Mouse (Mus musculus): Measurements from ENCODE around the gene Ak5. TPM values are rescaled to one million over a fixed set of nuclear protein-coding genes. Genes with fewer than 3 reads are reported as not detected.
"Not testable (repeated sequence)": the region's sequence is repeated elsewhere in the genome, so short reads cannot be mapped to it uniquely, and the experiment has no call there.

Ak5 gene
- polyA plus RNA-seq, 1 experiment from 2014 or later, result 7.1 TPM

DNA sequence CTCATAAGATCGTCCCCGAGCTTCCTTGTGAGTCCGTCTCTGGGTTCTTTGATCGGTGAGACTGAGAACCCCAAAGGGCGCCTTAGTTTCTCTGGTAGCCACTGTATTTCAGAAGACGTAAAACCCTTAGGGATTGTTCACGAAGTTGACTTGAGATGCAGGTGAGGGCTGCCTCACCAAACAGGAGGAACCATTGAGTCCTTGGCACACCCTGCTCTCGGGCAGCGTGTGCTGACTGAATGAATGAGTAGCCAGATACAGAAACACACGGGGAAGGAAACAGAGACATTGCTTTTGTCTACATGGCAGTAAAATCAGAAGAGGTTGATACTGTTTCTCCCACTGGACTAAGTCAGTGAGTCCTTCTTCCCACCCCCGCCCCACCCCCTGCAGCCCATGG is 48.1 kb downstream of the Ak5 start:
- Histone ChIP-seq H3K9me3 (no peaks in the 10 kb centered on the region), H3K4me3 (no peak overlapping the region), H3K27me3 (no peaks in the 10 kb centered on the region), H3K4me1 (0 out of 2 replicates have a peak, but pooled peaks cover 3% of the 10 kb centered on the region), H3K27ac (replicated peaks) (no peak overlapping the region), H3K4me2 (replicated peaks) (no peak overlapping the region), H3K9ac (replicated peaks) (no peak overlapping the region), H3K36me3 (no peaks in the 10 kb centered on the region)
- 69% methylated on average over 11 of the region's 11 CpGs for WGBS
- ATAC-seq (replicated peaks), result no peak

- no peak overlapping the region for H3K4me3 ChIP-seq
- no peak overlapping the region for H3K9ac ChIP-seq (replicated peaks)
- H3K9me3 ChIP-seq, result no peaks in the 10 kb centered on the region
- H3K27me3 ChIP-seq, result no peaks in the 10 kb centered on the region
- ATAC-seq (replicated peaks), result no peak
- no peak overlapping the region for H3K4me2 ChIP-seq (replicated peaks)
- no peaks in the 10 kb centered on the region for H3K4me1 ChIP-seq
- WGBS, result 93% methylated on average over 5 of the region's 5 CpGs
- H3K36me3 ChIP-seq, result no peaks in the 10 kb centered on the region
- H3K27ac ChIP-seq (replicated peaks), result no peak overlapping the region
Measured at GRCm38 (mm10) chr3:152609076-152609475, 59.1 kb downstream of the Ak5 start.

DNA sequence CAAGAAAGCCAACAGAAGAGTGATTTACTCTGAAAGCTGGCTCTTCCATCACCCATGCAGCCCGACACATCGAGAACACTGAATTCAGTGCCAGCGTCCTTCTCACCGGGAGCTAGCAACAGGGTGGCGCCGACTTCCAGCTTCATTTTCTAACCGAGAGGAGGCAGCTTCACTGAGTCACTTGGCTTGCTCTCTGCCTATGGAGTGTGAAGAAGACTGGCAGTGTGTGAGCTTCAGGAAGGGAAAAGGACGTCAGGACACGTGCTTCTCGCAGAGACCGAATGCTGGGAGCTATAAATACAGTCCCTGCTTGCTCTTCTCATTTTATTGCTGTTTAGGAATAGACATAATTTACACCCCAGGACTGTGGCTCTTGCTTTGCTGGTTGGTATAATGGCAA is 62.3 kb downstream of the Ak5 start:
- no peaks in the 10 kb centered on the region for H3K27me3 ChIP-seq
- no peak overlapping the region for H3K9ac ChIP-seq (replicated peaks)
- no peaks in the 10 kb centered on the region for H3K4me1 ChIP-seq
- no peaks in the 10 kb centered on the region for H3K36me3 ChIP-seq
- 58% methylated on average over 11 of the region's 11 CpGs for WGBS
- ATAC-seq (replicated peaks), result peak; percentile 55; the same call in 1 of the 2 replicates
- H3K27ac ChIP-seq (replicated peaks), result no peak overlapping the region
- no peak overlapping the region for H3K4me2 ChIP-seq (replicated peaks)
- no peaks in the 10 kb centered on the region for H3K9me3 ChIP-seq
- H3K4me3 ChIP-seq, result no peak overlapping the region

- H3K4me1 ChIP-seq, result peaks cover 5% of the 10 kb centered on the region; the same call in 1 of the 2 replicates
- no peaks in the 10 kb centered on the region for H3K36me3 ChIP-seq
- no peak overlapping the region for H3K4me3 ChIP-seq
- 31% methylated on average over 6 of the region's 6 CpGs for WGBS
- ATAC-seq (replicated peaks), result peak; percentile 68; the same call in 1 of the 2 replicates
- H3K9ac ChIP-seq (replicated peaks), result no peak overlapping the region
- H3K4me2 ChIP-seq (replicated peaks), result no peak overlapping the region
- H3K9me3 ChIP-seq, result no peaks in the 10 kb centered on the region
- H3K27ac ChIP-seq (replicated peaks), result no peak overlapping the region
- no peaks in the 10 kb centered on the region for H3K27me3 ChIP-seq
Measured at GRCm38 (mm10) chr3:152599679-152600078, 68.5 kb downstream of the Ak5 start.

GRCm38 (mm10) chr3:152596406-152597050 is 71.6 kb downstream of the Ak5 start:
- no peak overlapping the region for H3K9ac ChIP-seq (replicated peaks)
- H3K4me3 ChIP-seq, result no peak overlapping the region
- H3K4me1 ChIP-seq, result peaks cover 5% of the 10 kb centered on the region; the same call in 1 of the 2 replicates
- no peaks in the 10 kb centered on the region for H3K9me3 ChIP-seq
- H3K27ac ChIP-seq (replicated peaks), result no peak overlapping the region
- no peak for ATAC-seq (replicated peaks)
- no peak overlapping the region for H3K4me2 ChIP-seq (replicated peaks)
- no peaks in the 10 kb centered on the region for H3K27me3 ChIP-seq
- WGBS, result 90% methylated on average over 7 of the region's 7 CpGs
- no peaks in the 10 kb centered on the region for H3K36me3 ChIP-seq

GRCm38 (mm10) chr3:152592767-152593425 is 75.3 kb downstream of the Ak5 start:
- Histone ChIP-seq H3K9me3 (no peaks in the 10 kb centered on the region), H3K4me3 (no peak overlapping the region), H3K4me2 (replicated peaks) (no peak overlapping the region), H3K4me1 (no peaks in the 10 kb centered on the region), H3K9ac (replicated peaks) (no peak overlapping the region), H3K27me3 (no peaks in the 10 kb centered on the region), H3K36me3 (no peaks in the 10 kb centered on the region), H3K27ac (replicated peaks) (no peak overlapping the region)
- no peak for ATAC-seq (replicated peaks)
- 82% methylated on average over 8 of the region's 8 CpGs for WGBS

- Histone ChIP-seq H3K4me2 (replicated peaks) (no peak overlapping the region), H3K9ac (replicated peaks) (no peak overlapping the region), H3K27ac (replicated peaks) (no peak overlapping the region), H3K27me3 (no peaks in the 10 kb centered on the region), H3K36me3 (no peaks in the 10 kb centered on the region), H3K4me1 (no peaks in the 10 kb centered on the region), H3K9me3 (no peaks in the 10 kb centered on the region), H3K4me3 (no peak overlapping the region)
- WGBS, result 92% methylated on average over 7 of the region's 7 CpGs
- ATAC-seq (replicated peaks), result no peak
Measured at GRCm38 (mm10) chr3:152590491-152590890, 77.7 kb downstream of the Ak5 start.

- not testable (repeated sequence) for H3K4me2 ChIP-seq (replicated peaks)
- 90% methylated on average over 3 of the region's 3 CpGs for WGBS
Measured at GRCm38 (mm10) chr3:152589101-152589500, 79.1 kb downstream of the Ak5 start.

GRCm38 (mm10) chr3:152587007-152587406 is 81.2 kb downstream of the Ak5 start:
- Histone ChIP-seq H3K36me3 (no peaks in the 10 kb centered on the region), H3K4me3 (no peak overlapping the region), H3K9me3 (no peaks in the 10 kb centered on the region), H3K27me3 (no peaks in the 10 kb centered on the region), H3K4me2 (replicated peaks) (no peak overlapping the region), H3K4me1 (no peaks in the 10 kb centered on the region), H3K27ac (replicated peaks) (no peak overlapping the region), H3K9ac (replicated peaks) (no peak overlapping the region)
- ATAC-seq (replicated peaks), result no peak
- 80% methylated on average over 2 of the region's 2 CpGs for WGBS

More at GRCm38 (mm10) chr3:152589101-152589500, 79.1 kb downstream of the Ak5 start:
- not testable (repeated sequence) for H3K9ac ChIP-seq (replicated peaks); ATAC-seq (replicated peaks); H3K27ac ChIP-seq (replicated peaks); H3K4me1 ChIP-seq; H3K9me3 ChIP-seq; H3K27me3 ChIP-seq; H3K4me3 ChIP-seq; H3K36me3 ChIP-seq

DNA sequence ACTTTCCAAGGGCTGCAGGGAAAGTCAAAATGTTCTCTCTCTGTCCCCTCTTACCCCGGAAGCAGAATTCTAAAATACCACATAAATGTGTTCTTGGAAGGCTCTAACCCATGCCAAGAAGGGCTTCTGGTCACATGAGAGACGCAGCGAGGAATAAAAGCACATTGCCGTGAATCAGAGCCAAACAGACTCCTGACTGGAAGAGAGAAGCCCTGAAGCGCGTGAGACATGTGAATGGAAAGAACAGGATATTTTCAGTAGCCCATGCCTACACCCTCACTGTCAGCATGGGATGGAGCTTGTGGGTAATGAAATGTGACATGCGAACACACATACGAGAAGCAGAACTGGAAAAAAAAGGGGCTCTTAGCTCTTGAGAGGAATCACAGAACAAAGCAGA is 82.0 kb downstream of the Ak5 start:
- WGBS, result 84% methylated on average over 8 of the region's 8 CpGs
- H3K9ac ChIP-seq (replicated peaks), result no peak overlapping the region

GRCm38 (mm10) chr3:152585581-152585980 is 82.6 kb downstream of the Ak5 start:
- no peak for ATAC-seq (replicated peaks)
- Histone ChIP-seq H3K4me3 (no peak overlapping the region), H3K27ac (replicated peaks) (no peak overlapping the region), H3K4me2 (replicated peaks) (no peak overlapping the region), H3K9ac (replicated peaks) (no peak overlapping the region), H3K4me1 (no peaks in the 10 kb centered on the region), H3K9me3 (no peaks in the 10 kb centered on the region), H3K27me3 (no peaks in the 10 kb centered on the region), H3K36me3 (no peaks in the 10 kb centered on the region)
- WGBS, result 81% methylated on average over 6 of the region's 6 CpGs

More for the DNA sequence above, 82.0 kb downstream of the Ak5 start:
- no peaks in the 10 kb centered on the region for H3K9me3 ChIP-seq
- no peaks in the 10 kb centered on the region for H3K27me3 ChIP-seq
- no peak for ATAC-seq (replicated peaks)
- no peaks in the 10 kb centered on the region for H3K4me1 ChIP-seq
- no peak overlapping the region for H3K27ac ChIP-seq (replicated peaks)
- H3K4me2 ChIP-seq (replicated peaks), result no peak overlapping the region
- no peaks in the 10 kb centered on the region for H3K36me3 ChIP-seq
- H3K4me3 ChIP-seq, result no peak overlapping the region

- no peaks in the 10 kb centered on the region for H3K36me3 ChIP-seq
- no peak for ATAC-seq (replicated peaks)
Measured at GRCm38 (mm10) chr3:152583033-152583432, 85.1 kb downstream of the Ak5 start.

More at GRCm38 (mm10) chr3:152583033-152583432, 85.1 kb downstream of the Ak5 start:
- no peaks in the 10 kb centered on the region for H3K27me3 ChIP-seq
- no peak overlapping the region for H3K27ac ChIP-seq (replicated peaks)
- H3K4me3 ChIP-seq, result no peak overlapping the region
- H3K9me3 ChIP-seq, result no peaks in the 10 kb centered on the region
- H3K4me2 ChIP-seq (replicated peaks), result no peak overlapping the region
- peaks cover 3% of the 10 kb centered on the region; the same call in 1 of the 2 replicates for H3K4me1 ChIP-seq
- H3K9ac ChIP-seq (replicated peaks), result no peak overlapping the region
